Mouse (Mus musculus): Measurements from ENCODE around the gene Kbtbd4. TPM values are rescaled to one million over a fixed set of nuclear protein-coding genes. Genes with fewer than 3 reads are reported as not detected.
A peak's percentile ranks its signal among the peaks of the same experiment; 100 is the strongest.

The Kbtbd4 gene
- not detected in 2 replicates for polyA plus RNA-seq (2012; ENCODE audit: insufficient read depth, insufficient read length, low replicate concordance, missing spikeins)

DNA sequence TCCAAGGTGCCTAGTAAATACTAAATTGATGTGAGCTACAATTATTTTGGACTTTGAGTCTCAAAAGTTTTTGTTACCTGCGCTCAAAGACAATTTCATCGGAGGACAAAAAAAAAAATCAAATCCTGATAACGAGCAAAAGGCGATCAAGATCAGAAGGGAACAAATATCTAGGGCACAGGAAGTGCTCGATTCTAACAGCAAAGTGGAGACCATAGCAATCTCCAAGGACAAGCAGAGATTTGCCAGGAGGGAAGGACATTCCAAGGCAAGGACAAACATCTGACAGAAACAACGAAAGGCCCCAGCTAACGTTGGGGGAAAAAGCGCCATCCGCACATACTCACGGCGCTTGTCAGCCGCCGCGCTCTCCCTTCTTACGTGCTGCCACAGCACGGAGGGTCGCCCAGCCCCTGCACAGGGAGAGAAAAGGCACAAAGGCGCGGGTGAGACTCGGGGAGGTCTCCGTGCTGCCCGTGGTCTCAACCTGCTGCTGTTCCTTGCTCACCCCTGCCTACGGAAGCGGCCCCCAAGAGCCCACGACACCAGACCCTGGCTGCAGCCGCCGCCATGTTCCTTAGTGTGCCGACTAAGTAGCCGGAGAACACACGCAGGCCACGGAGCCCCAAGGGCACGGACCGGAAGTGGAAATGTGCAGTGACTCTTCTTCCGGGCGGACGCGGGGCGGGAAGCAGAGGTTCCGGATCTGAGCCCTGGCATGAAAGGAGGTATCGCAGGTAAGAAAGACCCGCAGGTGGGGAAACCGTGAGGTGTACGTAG, at the start of gene Kbtbd4, which contains the start of gene Ndufs3:
Kbtbd4 (plus strand) TSS at position 665 of the 780 bp plus-strand sequence.
Ndufs3 (minus strand) TSS at position 752 of the 780 bp plus-strand sequence.
- under 1% methylated on average over 43 of the region's 43 CpGs for WGBS
- peaks cover 8% of the 10 kb centered on the region for H3K4me1 ChIP-seq (ENCODE audit: control insufficient read depth, insufficient read depth, low read length)
- H3K27ac ChIP-seq (ENCODE audit: insufficient read depth, low read depth, low read length): peak within 1 kb of the TSS; percentile 93
- TF ChIP-seq POLR2A (IDR thresholded peaks at IDR 0.05; ENCODE audit: insufficient read depth, low read depth, low read length): peak; percentile 88
- no peak for TF ChIP-seq CTCF (IDR thresholded peaks at IDR 0.05; ENCODE audit: insufficient read depth, low read depth, low read length)
- peak within 1 kb of the TSS; percentile 96 for H3K4me3 ChIP-seq (ENCODE audit: insufficient read depth, low read depth, low read length)

DNA sequence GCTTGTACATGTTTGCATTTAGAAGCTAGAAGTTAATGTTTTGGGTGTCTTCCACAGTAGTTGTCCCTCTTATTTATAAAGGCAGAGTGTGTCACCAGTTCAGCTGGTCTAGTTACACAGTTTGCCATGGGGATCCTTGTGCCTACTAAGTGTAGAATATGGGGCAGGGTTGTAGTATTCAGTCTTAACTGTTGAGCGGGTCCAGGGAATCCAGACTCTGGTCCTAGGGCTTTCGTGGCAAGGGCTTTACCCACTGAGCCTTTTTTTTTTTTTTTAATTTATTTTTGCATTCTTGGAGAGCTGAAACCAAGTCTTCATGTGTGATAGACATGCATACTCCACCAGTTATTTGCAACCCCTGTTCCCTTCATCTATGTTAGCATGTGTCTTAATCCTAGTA, 43.1 kb upstream of the Kbtbd4 start:
- no peak for TF ChIP-seq POLR2A (IDR thresholded peaks at IDR 0.05; ENCODE audit: insufficient read depth, low read depth, low read length)
- TF ChIP-seq CTCF (IDR thresholded peaks at IDR 0.05; ENCODE audit: insufficient read depth, low read depth, low read length): no peak
- H3K4me3 ChIP-seq (ENCODE audit: insufficient read depth, low read depth, low read length): no peak overlapping the region
- no peak overlapping the region for H3K27ac ChIP-seq (ENCODE audit: insufficient read depth, low read depth, low read length)
- 96% methylated on average over 2 of the region's 2 CpGs for WGBS
- H3K4me1 ChIP-seq (ENCODE audit: control insufficient read depth, insufficient read depth, low read length): no peaks in the 10 kb centered on the region

DNA sequence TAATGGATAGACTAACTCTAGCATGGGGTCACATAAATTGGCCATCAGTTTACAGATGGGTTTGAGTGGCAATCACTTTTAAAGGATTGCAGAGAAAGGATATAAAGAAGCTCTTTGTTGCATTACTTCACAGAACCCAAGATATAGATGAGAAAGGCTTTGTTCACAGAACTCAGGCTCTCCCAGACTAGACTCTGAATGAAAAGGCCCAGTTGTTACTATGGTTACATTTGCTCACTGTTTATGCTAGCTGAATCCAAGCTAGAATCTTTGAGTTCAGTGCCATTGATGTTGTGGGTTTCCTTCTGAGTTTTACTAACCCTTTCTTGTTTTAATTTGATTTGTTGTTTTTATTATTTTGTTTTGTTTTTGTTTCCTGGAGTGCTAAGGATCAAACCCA, 40.4 kb upstream of the Kbtbd4 start:
- Histone ChIP-seq H3K4me3 (ENCODE audit: insufficient read depth, low read depth, low read length) (no peak overlapping the region), H3K27ac (ENCODE audit: insufficient read depth, low read depth, low read length) (no peak overlapping the region), H3K4me1 (ENCODE audit: control insufficient read depth, insufficient read depth, low read length) (peaks cover 5% of the 10 kb centered on the region)
- TF ChIP-seq POLR2A (IDR thresholded peaks at IDR 0.05; ENCODE audit: insufficient read depth, low read depth, low read length) (no peak), CTCF (IDR thresholded peaks at IDR 0.05; ENCODE audit: insufficient read depth, low read depth, low read length) (no peak)

DNA sequence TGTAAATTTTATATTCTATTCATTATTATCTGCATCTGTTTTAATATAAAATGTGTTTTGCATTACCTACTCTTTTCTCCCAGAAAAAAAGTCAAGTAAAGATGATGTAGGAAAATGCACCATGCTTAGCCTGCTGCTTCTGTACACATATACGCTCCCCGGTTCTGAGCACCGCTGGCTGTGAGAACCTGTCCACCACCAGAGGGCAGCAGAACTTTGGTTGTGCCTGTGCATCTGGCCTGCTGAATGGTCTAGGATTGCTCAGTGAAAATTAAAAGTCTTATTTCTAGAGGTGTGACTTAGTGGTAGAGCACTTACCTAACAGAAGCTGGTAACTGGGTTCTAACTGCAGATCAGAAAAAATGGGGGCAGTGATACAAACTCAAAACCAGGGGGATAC, 38.0 kb upstream of the Kbtbd4 start:
- TF ChIP-seq CTCF (IDR thresholded peaks at IDR 0.05; ENCODE audit: insufficient read depth, low read depth, low read length) (peak; percentile 85), POLR2A (IDR thresholded peaks at IDR 0.05; ENCODE audit: insufficient read depth, low read depth, low read length) (no peak)
- H3K27ac ChIP-seq (ENCODE audit: insufficient read depth, low read depth, low read length): no peak overlapping the region
- H3K4me3 ChIP-seq (ENCODE audit: insufficient read depth, low read depth, low read length): no peak overlapping the region
- H3K4me1 ChIP-seq (ENCODE audit: control insufficient read depth, insufficient read depth, low read length): peaks cover 13% of the 10 kb centered on the region
- 6% methylated on average over 3 of the region's 3 CpGs for WGBS

DNA sequence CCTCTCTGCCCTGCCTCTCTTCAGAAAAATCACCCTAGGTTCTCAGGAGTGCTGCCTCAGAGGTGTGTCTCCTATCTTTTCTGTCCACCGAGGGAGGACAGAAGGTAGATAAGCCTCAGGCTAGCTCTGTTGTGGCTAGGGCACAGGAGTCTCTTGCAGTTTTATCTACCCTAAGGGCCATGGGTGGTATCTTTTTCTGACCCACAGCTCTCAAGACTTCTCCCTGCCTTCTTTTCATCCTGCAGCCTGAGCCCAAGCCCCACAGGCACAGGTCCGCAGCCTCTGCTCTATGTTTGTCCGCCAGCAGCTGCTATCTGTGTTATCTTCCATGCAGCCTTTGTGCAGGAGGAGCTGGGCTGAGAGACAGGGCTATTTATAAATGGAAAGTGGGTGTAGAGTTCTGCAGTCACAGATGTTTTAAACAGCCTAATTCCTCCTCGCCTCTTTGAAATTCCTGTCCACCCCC, 34.4 kb upstream of the Kbtbd4 start:
- WGBS: 9% methylated on average over 4 of the region's 4 CpGs

DNA sequence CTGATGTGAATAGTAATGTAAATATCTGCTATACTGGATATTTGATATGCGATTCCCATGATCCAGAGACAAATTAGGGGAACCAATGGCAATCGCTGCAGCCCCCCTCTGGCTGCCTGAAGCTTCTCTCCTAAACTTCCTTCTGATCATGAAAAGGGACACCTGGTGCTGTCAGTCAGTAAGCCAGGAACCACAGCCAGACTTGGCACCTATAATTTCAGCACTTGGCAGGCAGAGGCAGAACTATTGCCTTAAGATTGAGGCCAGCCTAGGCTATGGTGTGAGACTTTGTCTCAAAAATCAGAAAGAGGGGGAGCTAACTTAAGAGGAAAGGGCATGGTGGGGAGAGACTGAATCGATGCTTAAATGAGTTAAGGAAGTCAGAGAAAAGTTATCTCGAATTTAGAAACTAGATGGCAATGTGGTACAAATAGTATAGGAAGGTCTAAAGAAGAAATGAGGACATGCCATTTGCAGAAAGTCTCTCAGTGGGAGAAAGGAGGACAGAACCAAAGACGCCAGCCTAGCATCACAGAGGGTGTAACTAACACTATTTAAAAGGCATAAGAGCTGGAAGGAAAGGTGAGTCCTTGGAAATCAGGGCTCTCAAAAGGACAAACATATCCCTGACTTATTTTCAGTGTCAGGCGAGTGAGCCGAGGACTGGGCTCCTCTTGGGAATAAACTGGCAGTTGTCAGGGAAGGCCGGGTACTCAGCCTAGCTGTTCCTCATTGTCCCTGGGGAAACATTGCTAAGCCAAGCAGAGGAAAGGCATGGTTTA, 33.2 kb upstream of the Kbtbd4 start:
- peak overlapping the region; percentile 97 for H3K27ac ChIP-seq (ENCODE audit: insufficient read depth, low read depth, low read length)
- WGBS: 33% methylated on average over 8 of the region's 8 CpGs
- TF ChIP-seq CTCF (IDR thresholded peaks at IDR 0.05; ENCODE audit: insufficient read depth, low read depth, low read length): no peak
- peaks cover 18% of the 10 kb centered on the region for H3K4me1 ChIP-seq (ENCODE audit: control insufficient read depth, insufficient read depth, low read length)
- H3K4me3 ChIP-seq (ENCODE audit: insufficient read depth, low read depth, low read length): no peak overlapping the region

More for the DNA sequence above, 34.4 kb upstream of the Kbtbd4 start:
- no peak for TF ChIP-seq CTCF (IDR thresholded peaks at IDR 0.05; ENCODE audit: insufficient read depth, low read depth, low read length)
- peak; percentile 42; the same call in 1 of the 2 replicates for TF ChIP-seq POLR2A (IDR thresholded peaks at IDR 0.05; ENCODE audit: insufficient read depth, low read depth, low read length)
- Histone ChIP-seq H3K4me3 (ENCODE audit: insufficient read depth, low read depth, low read length) (no peak overlapping the region), H3K27ac (ENCODE audit: insufficient read depth, low read depth, low read length) (peak overlapping the region; percentile 97), H3K4me1 (ENCODE audit: control insufficient read depth, insufficient read depth, low read length) (peaks cover 18% of the 10 kb centered on the region)

DNA sequence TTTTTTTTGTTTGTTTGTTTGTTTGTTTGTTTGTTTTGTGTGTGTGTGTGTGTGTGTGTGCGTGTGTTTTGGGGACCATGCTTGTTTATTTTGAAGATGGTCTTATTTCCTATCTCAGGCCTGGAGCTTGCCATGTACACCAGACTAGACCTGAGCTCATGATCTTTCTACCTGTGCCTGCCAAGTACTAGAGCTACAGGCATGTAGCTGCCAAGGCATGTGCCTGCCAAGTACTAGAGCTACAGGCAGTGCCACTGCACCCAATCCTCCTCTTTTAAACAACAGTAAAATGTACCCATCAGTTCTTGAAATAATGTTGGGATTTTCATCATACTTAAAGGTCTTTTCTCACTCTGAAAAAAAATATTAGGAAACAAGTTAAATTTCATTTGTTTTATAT, 30.5 kb upstream of the Kbtbd4 start:
- H3K27ac ChIP-seq (ENCODE audit: insufficient read depth, low read depth, low read length): no peak overlapping the region
- TF ChIP-seq POLR2A (IDR thresholded peaks at IDR 0.05; ENCODE audit: insufficient read depth, low read depth, low read length): no peak
- TF ChIP-seq CTCF (IDR thresholded peaks at IDR 0.05; ENCODE audit: insufficient read depth, low read depth, low read length): no peak
- 94% methylated on average over 1 of the region's 1 CpGs for WGBS
- H3K4me1 ChIP-seq (ENCODE audit: control insufficient read depth, insufficient read depth, low read length): peaks cover 18% of the 10 kb centered on the region
- no peak overlapping the region for H3K4me3 ChIP-seq (ENCODE audit: insufficient read depth, low read depth, low read length)

DNA sequence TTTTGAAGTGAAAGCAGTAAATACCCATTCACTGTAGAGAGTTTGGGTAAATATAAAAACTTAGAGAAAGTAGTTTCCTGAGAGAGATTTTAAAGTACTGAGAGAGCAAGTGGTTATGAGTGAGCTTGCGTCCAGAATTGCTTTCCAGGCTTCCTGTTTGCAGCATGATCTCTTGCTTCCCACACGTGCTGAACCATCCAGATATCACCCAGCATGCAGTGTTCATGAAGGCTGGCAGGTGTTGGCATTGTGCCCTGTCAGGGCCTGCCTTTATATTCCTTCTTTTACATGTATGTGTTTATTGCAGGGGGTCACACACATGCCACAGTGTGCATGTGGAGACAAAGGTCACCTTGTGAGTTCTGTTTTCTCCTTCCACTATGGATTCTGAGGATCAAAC, 29.3 kb upstream of the Kbtbd4 start:
- H3K4me1 ChIP-seq (ENCODE audit: control insufficient read depth, insufficient read depth, low read length): peaks cover 16% of the 10 kb centered on the region
- no peak overlapping the region for H3K27ac ChIP-seq (ENCODE audit: insufficient read depth, low read depth, low read length)
- no peak overlapping the region for H3K4me3 ChIP-seq (ENCODE audit: insufficient read depth, low read depth, low read length)
- TF ChIP-seq POLR2A (IDR thresholded peaks at IDR 0.05; ENCODE audit: insufficient read depth, low read depth, low read length) (no peak), CTCF (IDR thresholded peaks at IDR 0.05; ENCODE audit: insufficient read depth, low read depth, low read length) (no peak)
- 50% methylated on average over 2 of the region's 2 CpGs for WGBS
